Mouse (Mus musculus): ENCODE results near the gene Sept1. TPM values are rescaled to one million over a fixed set of nuclear protein-coding genes. Genes with fewer than 3 reads are reported as not detected.

Sept1 gene
- polyA plus RNA-seq, 1 experiment from 2014 or later, result 12.9 TPM

DNA sequence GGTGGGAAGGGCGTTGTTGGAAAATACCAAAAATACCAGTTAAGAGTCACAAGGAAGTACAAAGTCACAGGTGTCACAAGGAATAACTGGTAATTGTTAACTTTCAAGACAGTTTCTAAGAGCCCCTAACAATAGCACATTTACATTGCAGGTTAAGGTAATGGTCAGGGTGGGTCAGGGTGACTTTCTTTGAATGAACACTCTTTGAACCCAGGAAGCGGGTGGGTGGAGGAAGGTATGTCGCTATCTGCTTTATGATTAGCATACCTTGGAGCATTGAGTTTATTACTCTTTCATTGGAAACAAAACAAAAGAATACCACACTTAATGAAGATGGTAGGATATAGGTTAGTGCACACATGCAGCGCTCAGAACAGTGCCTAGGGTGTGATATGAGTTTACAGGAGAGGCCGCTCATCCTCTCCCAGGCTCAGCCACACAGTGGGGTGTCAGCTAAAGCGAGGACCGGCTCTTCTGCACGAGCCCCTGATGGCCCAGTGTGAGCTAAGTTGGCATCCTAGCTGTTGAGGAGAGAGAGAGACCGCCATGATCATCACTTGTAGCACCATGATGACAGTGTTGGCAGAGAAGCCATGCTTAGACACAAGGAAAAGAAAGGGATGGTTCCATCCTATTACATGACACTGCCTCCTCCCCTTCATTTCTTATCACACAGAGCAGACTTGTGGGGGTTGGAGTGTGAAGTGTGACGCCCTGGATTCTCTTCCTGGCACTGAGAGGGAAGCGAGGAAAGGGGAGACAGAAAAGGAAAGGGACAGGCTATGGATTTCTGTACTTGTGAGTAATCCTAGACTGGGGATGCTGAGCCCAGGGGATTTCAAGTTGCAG, 7.6 kb downstream of the Sept1 start:
- WGBS, result 75% methylated on average over 11 of the region's 11 CpGs
- Histone ChIP-seq H3K4me1 (replicated peaks; ENCODE audit: control insufficient read depth, insufficient read depth, low read length) (no peaks in the 10 kb centered on the region), H3K4me2 (ENCODE audit: low read length) (no peak overlapping the region), H3K27me3 (replicated peaks; ENCODE audit: control insufficient read depth, insufficient read depth, low read length) (no peaks in the 10 kb centered on the region), H3K9ac (ENCODE audit: low read length) (no peak overlapping the region), H3K36me3 (ENCODE audit: control insufficient read depth, insufficient read depth, low read length) (peaks cover 7% of the 10 kb centered on the region; the same call in 1 of the 2 replicates), H3K27ac (ENCODE audit: low read depth) (no peak overlapping the region), H3K9me3 (ENCODE audit: control insufficient read depth, low read length) (no peaks in the 10 kb centered on the region), H3K4me3 (ENCODE audit: low read depth, low read length) (no peak overlapping the region)
- ATAC-seq (replicated peaks; ENCODE audit: low FRiP score, low TSS enrichment, low read depth) (no peak), DNase-seq (ENCODE audit: low spot score) (no peak)

DNA sequence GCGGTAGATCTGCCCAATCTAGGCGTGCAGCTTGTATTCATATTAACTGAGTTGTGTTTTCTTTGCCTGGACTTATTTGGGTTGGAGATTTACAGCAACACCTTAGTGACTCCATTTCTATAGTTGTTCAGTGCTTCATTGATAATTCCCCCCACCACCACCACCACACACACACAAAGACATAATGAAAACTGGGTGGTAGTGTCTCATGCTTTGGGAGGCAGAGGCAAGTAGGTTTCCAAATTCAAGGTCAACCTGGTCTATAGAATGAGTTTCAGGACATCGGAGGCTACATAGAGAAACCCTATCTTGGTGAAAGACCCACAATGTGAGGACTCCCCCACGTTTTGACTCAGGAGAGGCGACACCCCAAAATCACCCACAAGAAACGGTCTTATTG, 8.3 kb downstream of the Sept1 start:
- Histone ChIP-seq H3K27me3 (replicated peaks; ENCODE audit: control insufficient read depth, insufficient read depth, low read length) (no peaks in the 10 kb centered on the region), H3K36me3 (ENCODE audit: control insufficient read depth, insufficient read depth, low read length) (peaks cover 6% of the 10 kb centered on the region; the same call in 1 of the 2 replicates), H3K27ac (ENCODE audit: low read depth) (no peak overlapping the region), H3K4me3 (ENCODE audit: low read depth, low read length) (no peak overlapping the region), H3K9me3 (ENCODE audit: control insufficient read depth, low read length) (no peaks in the 10 kb centered on the region), H3K4me2 (ENCODE audit: low read length) (no peak overlapping the region), H3K4me1 (replicated peaks; ENCODE audit: control insufficient read depth, insufficient read depth, low read length) (no peaks in the 10 kb centered on the region), H3K9ac (ENCODE audit: low read length) (no peak overlapping the region)
- no peak for DNase-seq (ENCODE audit: low spot score)
- 93% methylated on average over 6 of the region's 6 CpGs for WGBS
- ATAC-seq (replicated peaks; ENCODE audit: low FRiP score, low TSS enrichment, low read depth), result no peak

DNA sequence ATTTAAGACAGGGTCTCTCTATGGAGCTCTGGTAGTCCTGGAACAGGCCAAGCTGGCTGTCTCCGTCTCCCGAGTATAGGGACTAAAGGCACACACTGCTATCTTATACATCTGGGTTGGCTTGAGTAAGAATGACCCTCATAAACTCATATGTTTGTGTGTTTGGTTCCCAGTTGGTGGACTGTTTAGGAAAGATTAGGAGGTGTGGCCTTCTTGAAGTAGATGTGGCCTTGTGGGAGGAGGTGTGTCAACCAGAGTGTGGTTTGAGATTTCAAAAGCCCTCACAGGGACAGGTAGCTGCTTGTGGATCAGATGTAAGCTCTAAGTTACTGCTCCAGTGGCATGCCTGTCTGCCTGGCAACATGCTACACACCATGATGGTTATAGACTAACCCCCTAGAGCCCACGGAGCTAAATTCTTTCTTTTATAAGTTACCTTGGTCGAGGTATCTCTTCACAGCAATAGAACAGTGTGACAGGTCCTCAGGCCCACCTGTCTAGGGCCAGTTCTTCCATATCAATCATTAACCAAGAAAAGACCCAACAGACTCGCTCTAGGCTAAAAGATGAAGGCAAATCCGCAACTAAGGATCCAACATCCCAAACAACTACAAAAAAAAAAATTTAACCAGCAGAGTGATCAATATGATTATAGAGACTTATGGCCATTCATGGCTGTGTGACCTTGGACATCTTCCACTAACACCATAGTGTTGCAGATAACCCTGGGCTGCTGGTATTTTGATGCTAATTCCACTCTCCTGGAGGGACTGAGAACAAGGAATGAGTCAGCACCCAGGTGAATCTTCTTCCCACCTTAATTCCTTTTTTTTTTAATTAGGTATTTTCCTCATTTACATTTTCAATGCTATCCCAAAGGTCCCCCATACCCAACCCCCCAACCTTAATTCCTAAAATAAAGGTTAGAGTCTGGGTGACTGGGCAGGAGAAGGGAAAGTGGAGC, 9.1 kb downstream of the Sept1 start:
- Histone ChIP-seq H3K27ac (ENCODE audit: low read depth) (no peak overlapping the region), H3K9me3 (ENCODE audit: control insufficient read depth, low read length) (no peaks in the 10 kb centered on the region), H3K4me2 (ENCODE audit: low read length) (no peak overlapping the region), H3K27me3 (replicated peaks; ENCODE audit: control insufficient read depth, insufficient read depth, low read length) (no peaks in the 10 kb centered on the region), H3K9ac (ENCODE audit: low read length) (no peak overlapping the region), H3K4me3 (ENCODE audit: low read depth, low read length) (no peak overlapping the region), H3K36me3 (ENCODE audit: control insufficient read depth, insufficient read depth, low read length) (no peaks in the 10 kb centered on the region), H3K4me1 (replicated peaks; ENCODE audit: control insufficient read depth, insufficient read depth, low read length) (no peaks in the 10 kb centered on the region)
- DNase-seq (ENCODE audit: low spot score) (no peak), ATAC-seq (replicated peaks; ENCODE audit: low FRiP score, low TSS enrichment, low read depth) (no peak)
- WGBS, result 70% methylated on average over 6 of the region's 6 CpGs

DNA sequence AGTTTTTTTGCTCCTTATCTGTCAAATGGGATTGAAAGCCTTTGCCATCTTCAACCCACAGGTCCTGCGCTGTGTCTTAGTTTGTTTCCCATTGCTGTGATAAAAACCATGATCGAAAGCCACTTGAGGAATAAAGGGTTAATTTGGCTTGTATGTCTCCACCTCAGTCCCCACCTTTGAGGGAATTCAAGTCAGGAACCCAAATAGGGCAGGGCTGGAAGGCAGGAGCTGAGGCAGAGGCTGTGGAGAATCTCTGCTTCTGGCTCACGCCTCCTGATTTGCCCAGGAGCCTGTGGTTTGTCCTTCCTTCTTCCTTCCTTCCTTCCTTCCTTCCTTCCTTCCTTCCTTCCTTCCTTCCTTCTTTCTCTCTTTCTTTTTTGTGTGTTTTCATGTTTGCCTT, 9.8 kb downstream of the Sept1 start:
- H3K36me3 ChIP-seq (ENCODE audit: control insufficient read depth, insufficient read depth, low read length), result no peaks in the 10 kb centered on the region
- no peak overlapping the region for H3K4me2 ChIP-seq (ENCODE audit: low read length)
- H3K27ac ChIP-seq (ENCODE audit: low read depth), result no peak overlapping the region
- no peak overlapping the region for H3K9ac ChIP-seq (ENCODE audit: low read length)
- no peaks in the 10 kb centered on the region for H3K9me3 ChIP-seq (ENCODE audit: control insufficient read depth, low read length)
- 94% methylated on average over 3 of the region's 3 CpGs for WGBS
- DNase-seq (ENCODE audit: low spot score) (no peak), ATAC-seq (replicated peaks; ENCODE audit: low FRiP score, low TSS enrichment, low read depth) (no peak)
- H3K4me1 ChIP-seq (replicated peaks; ENCODE audit: control insufficient read depth, insufficient read depth, low read length), result no peaks in the 10 kb centered on the region
- no peak overlapping the region for H3K4me3 ChIP-seq (ENCODE audit: low read depth, low read length)
- no peaks in the 10 kb centered on the region for H3K27me3 ChIP-seq (replicated peaks; ENCODE audit: control insufficient read depth, insufficient read depth, low read length)

DNA sequence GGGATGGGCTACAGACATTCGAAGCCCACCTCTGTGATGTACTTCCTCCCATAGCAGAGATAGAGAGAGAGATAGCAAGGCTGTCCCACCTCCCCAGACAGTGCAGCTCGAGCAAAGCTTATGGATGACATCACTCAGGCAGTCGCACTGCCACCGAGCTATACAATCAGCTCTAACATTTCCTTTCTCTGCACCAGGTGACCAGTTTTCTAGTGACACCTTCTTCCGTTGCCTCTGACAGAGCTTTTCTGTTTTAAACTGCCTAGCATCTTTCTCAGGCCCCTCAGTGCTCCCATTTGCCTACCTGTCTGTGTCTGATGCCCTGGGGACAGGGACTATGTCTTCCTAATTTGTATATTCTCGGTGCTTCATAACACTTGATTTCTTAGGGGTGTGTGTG, 12.5 kb downstream of the Sept1 start:
- WGBS, result 69% methylated on average over 6 of the region's 6 CpGs
- no peaks in the 10 kb centered on the region for H3K9me3 ChIP-seq (ENCODE audit: control insufficient read depth, low read length)
- no peak overlapping the region for H3K27ac ChIP-seq (ENCODE audit: low read depth)
- H3K4me3 ChIP-seq (ENCODE audit: low read depth, low read length), result no peak overlapping the region
- no peaks in the 10 kb centered on the region for H3K27me3 ChIP-seq (replicated peaks; ENCODE audit: control insufficient read depth, insufficient read depth, low read length)
- no peak overlapping the region for H3K4me2 ChIP-seq (ENCODE audit: low read length)
- H3K4me1 ChIP-seq (replicated peaks; ENCODE audit: control insufficient read depth, insufficient read depth, low read length), result no peaks in the 10 kb centered on the region
- H3K9ac ChIP-seq (ENCODE audit: low read length), result no peak overlapping the region
- no peak for DNase-seq (ENCODE audit: low spot score)
- ATAC-seq (replicated peaks; ENCODE audit: low FRiP score, low TSS enrichment, low read depth), result no peak
- no peaks in the 10 kb centered on the region for H3K36me3 ChIP-seq (ENCODE audit: control insufficient read depth, insufficient read depth, low read length)

DNA sequence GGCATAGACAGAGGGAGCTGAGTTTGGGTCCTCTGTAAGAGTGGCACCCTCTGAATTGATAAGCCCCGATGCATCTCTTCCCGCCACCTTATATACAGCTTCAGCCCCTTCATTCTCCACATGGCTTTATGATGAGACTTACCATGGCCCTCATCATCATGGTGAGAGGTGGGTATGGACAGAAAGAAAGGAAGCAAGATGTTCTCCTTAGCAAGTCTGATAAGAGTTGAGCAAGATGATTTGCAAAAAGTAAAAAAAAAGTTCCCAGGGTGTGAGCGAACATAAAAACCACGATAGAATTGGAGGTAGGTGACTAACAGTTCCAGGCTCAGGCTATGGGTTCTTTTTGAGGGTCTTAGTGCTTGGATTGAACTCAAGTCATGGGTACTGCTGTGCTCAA, 14.3 kb downstream of the Sept1 start:
- Histone ChIP-seq H3K36me3 (ENCODE audit: control insufficient read depth, insufficient read depth, low read length) (no peaks in the 10 kb centered on the region), H3K27ac (ENCODE audit: low read depth) (no peak overlapping the region), H3K4me1 (replicated peaks; ENCODE audit: control insufficient read depth, insufficient read depth, low read length) (no peaks in the 10 kb centered on the region; the same call in 1 of the 2 replicates), H3K9me3 (ENCODE audit: control insufficient read depth, low read length) (no peaks in the 10 kb centered on the region), H3K4me2 (ENCODE audit: low read length) (no peak overlapping the region), H3K4me3 (ENCODE audit: low read depth, low read length) (no peak overlapping the region), H3K27me3 (replicated peaks; ENCODE audit: control insufficient read depth, insufficient read depth, low read length) (no peaks in the 10 kb centered on the region), H3K9ac (ENCODE audit: low read length) (no peak overlapping the region)
- DNase-seq (ENCODE audit: low spot score) (no peak), ATAC-seq (replicated peaks; ENCODE audit: low FRiP score, low TSS enrichment, low read depth) (no peak)
- 88% methylated on average over 4 of the region's 4 CpGs for WGBS

DNA sequence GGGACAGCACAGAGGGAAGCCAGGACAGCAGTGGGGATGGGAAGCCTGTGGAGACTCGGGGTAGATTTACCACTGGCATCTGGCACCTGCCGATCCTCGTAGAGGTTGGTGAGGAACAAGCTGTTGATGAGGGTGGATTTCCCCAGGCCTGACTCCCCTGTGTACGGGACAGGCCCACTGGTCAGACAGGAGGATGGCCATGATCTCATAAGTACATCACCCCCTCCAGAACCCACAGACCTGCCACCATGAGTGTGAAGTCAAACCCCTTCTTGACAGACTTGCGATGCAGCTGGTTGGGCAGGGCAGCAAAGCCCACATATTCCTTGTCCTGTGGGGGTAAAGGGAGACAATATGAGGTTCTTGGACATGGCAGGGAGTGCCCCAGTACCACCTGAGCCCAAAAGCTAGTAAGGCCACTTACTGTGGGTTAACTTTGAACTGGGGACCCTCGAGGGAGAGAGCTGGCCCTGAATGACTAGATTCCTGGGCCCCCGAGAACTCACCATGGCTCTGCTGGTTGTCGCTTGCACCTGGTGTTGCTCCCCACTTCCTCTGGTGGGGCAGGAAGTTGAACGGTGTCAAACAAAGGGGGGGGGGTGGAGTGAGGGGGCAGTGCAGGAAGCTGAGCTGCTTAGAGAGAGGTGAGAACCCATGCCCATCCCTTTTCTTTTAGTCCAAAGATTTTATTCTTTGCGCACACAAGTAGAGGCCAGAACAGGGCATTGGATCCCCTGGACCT, 14.9 kb downstream of the Sept1 start:
- no peak for ATAC-seq (replicated peaks; ENCODE audit: low FRiP score, low TSS enrichment, low read depth)
- Histone ChIP-seq H3K4me3 (ENCODE audit: low read depth, low read length) (no peak overlapping the region), H3K9ac (ENCODE audit: low read length) (no peak overlapping the region), H3K27ac (ENCODE audit: low read depth) (no peak overlapping the region), H3K9me3 (ENCODE audit: control insufficient read depth, low read length) (no peaks in the 10 kb centered on the region), H3K36me3 (ENCODE audit: control insufficient read depth, insufficient read depth, low read length) (no peaks in the 10 kb centered on the region), H3K27me3 (replicated peaks; ENCODE audit: control insufficient read depth, insufficient read depth, low read length) (no peaks in the 10 kb centered on the region), H3K4me2 (ENCODE audit: low read length) (no peak overlapping the region), H3K4me1 (replicated peaks; ENCODE audit: control insufficient read depth, insufficient read depth, low read length) (no peaks in the 10 kb centered on the region; the same call in 1 of the 2 replicates)
- 72% methylated on average over 10 of the region's 10 CpGs for WGBS
- DNase-seq (ENCODE audit: low spot score), result no peak

DNA sequence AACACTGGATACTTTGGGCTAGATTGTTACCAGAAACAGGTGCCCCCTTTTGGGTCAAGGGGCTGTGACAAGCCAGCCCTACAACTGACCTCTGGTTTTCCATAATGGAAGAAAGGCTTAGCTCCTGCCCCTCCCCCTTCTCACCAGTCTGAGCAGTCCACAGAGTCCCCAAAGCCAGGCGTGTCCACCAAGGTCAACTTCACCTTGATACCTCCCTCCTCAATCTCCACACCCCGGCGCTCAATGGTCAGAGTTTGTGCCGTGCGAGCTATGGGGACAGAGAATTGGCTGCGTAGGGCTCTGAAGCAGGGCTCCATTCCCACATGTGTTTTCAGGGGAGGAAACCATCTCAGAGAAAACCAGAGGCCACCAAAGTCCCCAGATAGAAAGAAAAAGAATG, 15.5 kb downstream of the Sept1 start:
- Histone ChIP-seq H3K4me1 (replicated peaks; ENCODE audit: control insufficient read depth, insufficient read depth, low read length) (no peaks in the 10 kb centered on the region; the same call in 1 of the 2 replicates), H3K27ac (ENCODE audit: low read depth) (no peak overlapping the region), H3K4me3 (ENCODE audit: low read depth, low read length) (no peak overlapping the region), H3K9ac (ENCODE audit: low read length) (no peak overlapping the region), H3K9me3 (ENCODE audit: control insufficient read depth, low read length) (no peaks in the 10 kb centered on the region), H3K36me3 (ENCODE audit: control insufficient read depth, insufficient read depth, low read length) (no peaks in the 10 kb centered on the region), H3K4me2 (ENCODE audit: low read length) (no peak overlapping the region), H3K27me3 (replicated peaks; ENCODE audit: control insufficient read depth, insufficient read depth, low read length) (no peaks in the 10 kb centered on the region)
- DNase-seq (ENCODE audit: low spot score) (no peak), ATAC-seq (replicated peaks; ENCODE audit: low FRiP score, low TSS enrichment, low read depth) (no peak)
- WGBS, result 85% methylated on average over 6 of the region's 6 CpGs
